Mouse (Mus musculus): ENCODE results near the gene Hist1h4c. TPM values are rescaled to one million over a fixed set of nuclear protein-coding genes. Genes with fewer than 3 reads are reported as not detected.

Gene Hist1h4c
- polyA plus RNA-seq, 1 experiment from 2014 or later = 7.9 TPM

DNA sequence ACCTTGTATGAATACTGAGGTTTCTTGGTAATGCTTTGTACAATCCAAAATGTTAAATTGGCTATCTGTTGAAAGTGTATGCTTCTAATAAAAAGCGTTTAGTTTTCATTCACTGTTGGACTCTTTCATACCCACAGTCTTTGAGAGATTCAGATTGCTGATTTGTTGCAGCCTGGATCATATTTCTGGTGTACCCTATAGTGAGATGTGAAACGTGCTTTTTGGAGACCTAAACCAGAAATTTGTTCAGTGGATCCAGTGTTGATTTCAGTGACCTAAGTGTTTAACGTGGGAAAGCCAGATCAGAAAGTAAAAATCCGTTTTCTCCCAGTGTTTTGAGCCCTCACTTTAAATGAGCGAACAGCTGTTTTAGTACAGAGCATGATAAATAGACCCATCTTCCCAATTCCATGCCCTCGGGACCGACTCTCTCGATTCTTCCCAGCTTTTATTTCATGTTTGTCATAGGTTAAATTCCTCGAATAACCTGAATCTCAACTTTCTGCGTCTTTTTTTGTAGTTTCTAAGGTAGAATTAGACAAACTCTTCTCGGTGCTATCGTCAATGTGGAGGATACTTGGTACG, 42.1 kb upstream of the Hist1h4c start:
- WGBS = 40% methylated on average over 13 of the region's 13 CpGs
- H3K4me1 ChIP-seq = peaks cover 25% of the 10 kb centered on the region
- H3K4me2 ChIP-seq = peak overlapping the region; percentile 98
- ATAC-seq = no peak
- H3K9ac ChIP-seq = peak overlapping the region; percentile 92
- no peaks in the 10 kb centered on the region for H3K27me3 ChIP-seq
- H3K36me3 ChIP-seq (ENCODE audit: poor library complexity, severe bottlenecking) = no peaks in the 10 kb centered on the region
- H3K27ac ChIP-seq = peak overlapping the region; percentile 98
- peak overlapping the region; percentile 57 for H3K4me3 ChIP-seq
- no peaks in the 10 kb centered on the region for H3K9me3 ChIP-seq (replicated peaks)

DNA sequence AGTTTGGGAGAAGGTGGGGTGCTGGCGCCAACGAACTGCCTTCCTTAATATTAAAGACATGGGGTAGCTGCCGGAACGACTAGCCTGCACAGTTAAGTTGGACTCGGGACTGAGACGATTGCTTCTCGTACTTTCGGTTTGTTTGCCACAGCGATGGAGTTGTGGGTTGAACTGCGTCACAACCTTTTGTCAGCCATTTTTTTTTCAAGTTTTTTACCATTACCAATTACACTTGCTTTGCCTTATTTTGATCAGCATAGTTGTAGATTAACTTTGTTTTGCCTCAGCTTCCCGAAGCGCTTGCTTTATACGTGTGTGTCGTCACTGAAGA, 41.6 kb upstream of the Hist1h4c start:
- H3K4me1 ChIP-seq = peaks cover 25% of the 10 kb centered on the region
- H3K36me3 ChIP-seq (ENCODE audit: poor library complexity, severe bottlenecking) = no peaks in the 10 kb centered on the region
- no peaks in the 10 kb centered on the region for H3K9me3 ChIP-seq (replicated peaks)
- no peak for ATAC-seq
- H3K27me3 ChIP-seq = no peaks in the 10 kb centered on the region
- peak overlapping the region; percentile 57 for H3K4me3 ChIP-seq
- WGBS = 1% methylated on average over 14 of the region's 14 CpGs
- H3K4me2 ChIP-seq = peak overlapping the region; percentile 98
- H3K27ac ChIP-seq = peak overlapping the region; percentile 98
- peak overlapping the region; percentile 92 for H3K9ac ChIP-seq

DNA sequence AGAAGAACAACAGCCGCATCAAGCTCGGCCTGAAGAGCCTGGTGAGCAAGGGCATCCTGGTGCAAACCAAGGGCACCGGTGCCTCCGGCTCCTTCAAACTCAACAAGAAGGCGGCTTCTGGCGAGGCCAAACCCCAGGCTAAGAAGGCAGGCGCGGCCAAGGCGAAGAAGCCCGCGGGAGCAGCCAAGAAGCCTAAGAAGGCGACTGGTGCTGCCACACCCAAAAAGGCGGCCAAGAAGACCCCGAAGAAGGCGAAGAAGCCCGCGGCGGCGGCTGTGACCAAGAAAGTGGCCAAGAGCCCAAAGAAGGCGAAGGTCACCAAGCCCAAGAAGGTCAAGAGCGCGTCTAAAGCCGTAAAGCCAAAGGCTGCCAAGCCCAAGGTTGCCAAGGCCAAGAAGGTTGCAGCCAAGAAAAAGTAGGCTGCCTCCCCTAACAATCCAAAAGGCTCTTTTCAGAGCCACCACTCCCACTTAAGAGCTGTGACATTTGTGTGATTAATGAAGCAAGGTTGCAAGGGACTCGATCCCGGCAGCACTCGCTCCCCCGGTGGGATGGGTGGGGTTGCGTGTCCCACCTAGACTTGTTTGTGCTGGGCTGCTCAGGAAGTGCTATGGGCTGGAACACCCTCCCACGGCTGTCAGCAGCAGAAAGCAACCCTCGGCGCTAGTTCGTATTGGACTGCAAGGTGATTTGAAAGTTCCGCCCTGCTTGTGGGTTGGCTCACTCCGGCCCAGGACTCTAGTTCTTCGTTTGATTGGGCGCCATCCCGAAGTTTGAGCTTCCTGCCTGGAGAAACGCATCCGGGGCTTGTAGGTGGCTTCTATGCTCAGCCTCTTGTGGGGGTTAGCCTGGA, 41.0 kb upstream of the Hist1h4c start:
- Histone ChIP-seq H3K36me3 (ENCODE audit: poor library complexity, severe bottlenecking) (no peaks in the 10 kb centered on the region), H3K27me3 (no peaks in the 10 kb centered on the region), H3K9me3 (replicated peaks) (no peaks in the 10 kb centered on the region), H3K4me3 (peak overlapping the region; percentile 57), H3K4me1 (peaks cover 21% of the 10 kb centered on the region), H3K27ac (peak overlapping the region; percentile 98), H3K9ac (peak overlapping the region; percentile 92), H3K4me2 (peak overlapping the region; percentile 98)
- ATAC-seq = peak; percentile 90
- WGBS = 1% methylated on average over 39 of the region's 39 CpGs

DNA sequence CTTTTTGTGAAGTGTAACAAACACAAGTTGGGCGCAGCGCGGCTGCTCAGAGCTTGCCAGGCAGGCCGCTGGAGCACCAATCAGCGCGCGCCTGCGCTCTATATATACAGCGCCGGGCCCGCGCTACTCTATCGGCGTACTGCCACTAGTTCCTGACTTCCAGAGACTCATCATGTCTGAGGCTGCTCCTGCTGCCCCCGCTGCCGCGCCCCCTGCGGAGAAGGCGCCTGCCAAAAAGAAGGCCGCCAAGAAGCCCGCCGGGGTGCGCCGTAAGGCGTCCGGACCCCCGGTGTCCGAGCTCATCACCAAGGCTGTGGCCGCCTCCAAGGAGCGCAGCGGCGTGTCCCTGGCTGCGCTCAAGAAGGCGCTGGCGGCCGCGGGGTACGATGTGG, 40.4 kb upstream of the Hist1h4c start, which contains the start of gene Hist1h1c:
Gene Hist1h1c, plus strand, starts transcription at position 132 of the 392 bp plus-strand sequence.
- H3K9me3 ChIP-seq (replicated peaks) = no peaks in the 10 kb centered on the region
- H3K36me3 ChIP-seq (ENCODE audit: poor library complexity, severe bottlenecking) = no peaks in the 10 kb centered on the region
- peak within 1 kb of the TSS; percentile 57 for H3K4me3 ChIP-seq
- H3K4me1 ChIP-seq = peaks cover 20% of the 10 kb centered on the region
- WGBS = under 1% methylated on average over 38 of the region's 38 CpGs
- ATAC-seq = peak; percentile 97
- H3K4me2 ChIP-seq = peak within 1 kb of the TSS; percentile 98
- peak within 1 kb of the TSS; percentile 98 for H3K27ac ChIP-seq
- H3K27me3 ChIP-seq = no peaks in the 10 kb centered on the region
- peak within 1 kb of the TSS; percentile 92 for H3K9ac ChIP-seq

DNA sequence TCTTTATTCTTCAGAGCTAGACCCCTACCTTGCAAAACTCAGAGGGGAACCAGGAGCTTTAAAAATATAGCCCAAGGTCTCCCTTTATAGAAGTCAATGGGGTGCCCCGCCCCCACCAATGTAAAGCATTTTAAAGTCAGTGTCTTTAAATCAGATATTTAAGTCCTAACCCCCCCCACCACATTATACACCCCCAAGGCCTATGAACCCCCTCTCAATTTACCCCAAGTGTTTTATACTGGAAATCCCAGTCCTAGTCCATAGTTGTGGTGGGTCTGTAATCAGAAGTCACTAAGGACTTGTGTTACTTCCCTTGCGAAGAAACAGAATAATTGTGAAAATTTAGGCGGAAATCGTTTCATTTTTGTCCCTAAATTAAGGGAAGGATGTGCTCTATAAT, 39.8 kb upstream of the Hist1h4c start:
- peaks cover 20% of the 10 kb centered on the region for H3K4me1 ChIP-seq
- 18% methylated on average over 4 of the region's 4 CpGs for WGBS
- H3K27ac ChIP-seq = peak overlapping the region; percentile 98
- peak overlapping the region; percentile 98 for H3K4me2 ChIP-seq
- peak overlapping the region; percentile 92 for H3K9ac ChIP-seq
- no peaks in the 10 kb centered on the region for H3K27me3 ChIP-seq
- no peaks in the 10 kb centered on the region for H3K9me3 ChIP-seq (replicated peaks)
- H3K4me3 ChIP-seq = no peak overlapping the region
- no peak for ATAC-seq
- H3K36me3 ChIP-seq (ENCODE audit: poor library complexity, severe bottlenecking) = no peaks in the 10 kb centered on the region

DNA sequence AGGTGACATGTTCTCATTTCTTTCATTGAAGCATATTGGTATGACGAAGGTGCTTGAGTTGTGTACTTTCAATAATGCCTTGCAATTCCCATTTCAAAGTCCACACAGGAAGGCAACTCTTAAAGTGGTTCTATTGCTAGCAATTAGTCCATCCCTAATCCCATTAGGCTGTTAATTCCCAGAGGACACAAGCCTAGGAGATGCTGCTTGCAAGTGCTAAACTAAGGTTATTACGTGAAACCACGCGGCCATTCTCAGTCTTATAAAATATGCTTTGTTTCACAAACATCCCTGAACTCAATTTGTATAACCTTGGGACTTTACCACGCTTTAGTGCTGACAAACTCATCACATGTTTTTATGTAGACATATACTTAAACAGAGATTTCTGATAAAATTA, 38.8 kb upstream of the Hist1h4c start:
- WGBS = 84% methylated on average over 5 of the region's 5 CpGs
- Histone ChIP-seq H3K27ac (no peak overlapping the region), H3K27me3 (no peaks in the 10 kb centered on the region), H3K9ac (no peak overlapping the region), H3K9me3 (replicated peaks) (no peaks in the 10 kb centered on the region), H3K4me2 (no peak overlapping the region), H3K4me1 (peaks cover 20% of the 10 kb centered on the region), H3K4me3 (no peak overlapping the region), H3K36me3 (ENCODE audit: poor library complexity, severe bottlenecking) (no peaks in the 10 kb centered on the region)
- no peak for ATAC-seq

DNA sequence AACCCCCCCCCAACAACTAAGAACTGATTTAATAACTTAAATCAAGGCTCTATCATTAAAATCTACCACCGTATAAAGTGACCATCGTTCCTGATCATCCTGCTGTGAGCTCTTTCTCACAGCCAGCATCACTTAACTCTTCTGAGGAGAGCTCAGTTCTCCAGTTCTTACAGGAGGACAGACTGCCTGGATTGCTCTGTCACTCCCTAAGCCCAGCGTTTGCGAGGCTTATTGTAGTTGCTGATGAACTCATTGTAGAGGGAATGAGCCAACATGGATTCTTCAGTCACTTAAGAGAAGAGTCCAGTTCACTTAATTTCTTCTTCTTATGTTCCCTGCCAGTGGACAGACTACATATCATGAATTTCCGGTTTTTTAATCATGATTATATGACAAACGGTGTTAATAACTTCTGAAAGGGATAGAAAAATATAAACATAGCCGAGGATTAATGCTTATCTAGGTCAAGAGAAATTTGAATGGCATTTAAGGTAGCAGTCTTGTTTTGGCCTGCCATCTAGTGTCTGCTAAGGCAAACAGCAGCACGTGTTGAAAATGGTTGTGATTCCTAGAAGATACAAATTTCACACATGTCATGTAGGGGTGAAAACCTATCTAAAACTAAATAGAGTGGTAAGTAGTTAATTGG, 34.0 kb upstream of the Hist1h4c start:
- no peak overlapping the region for H3K27ac ChIP-seq
- no peaks in the 10 kb centered on the region for H3K27me3 ChIP-seq
- no peak overlapping the region for H3K4me2 ChIP-seq
- H3K4me1 ChIP-seq = no peaks in the 10 kb centered on the region
- no peaks in the 10 kb centered on the region for H3K9me3 ChIP-seq (replicated peaks)
- H3K4me3 ChIP-seq = no peak overlapping the region
- ATAC-seq = 0 out of 2 replicates have a peak, but pooled peaks have one; percentile 51
- no peaks in the 10 kb centered on the region for H3K36me3 ChIP-seq (ENCODE audit: poor library complexity, severe bottlenecking)
- H3K9ac ChIP-seq = no peak overlapping the region
- 26% methylated on average over 8 of the region's 8 CpGs for WGBS

DNA sequence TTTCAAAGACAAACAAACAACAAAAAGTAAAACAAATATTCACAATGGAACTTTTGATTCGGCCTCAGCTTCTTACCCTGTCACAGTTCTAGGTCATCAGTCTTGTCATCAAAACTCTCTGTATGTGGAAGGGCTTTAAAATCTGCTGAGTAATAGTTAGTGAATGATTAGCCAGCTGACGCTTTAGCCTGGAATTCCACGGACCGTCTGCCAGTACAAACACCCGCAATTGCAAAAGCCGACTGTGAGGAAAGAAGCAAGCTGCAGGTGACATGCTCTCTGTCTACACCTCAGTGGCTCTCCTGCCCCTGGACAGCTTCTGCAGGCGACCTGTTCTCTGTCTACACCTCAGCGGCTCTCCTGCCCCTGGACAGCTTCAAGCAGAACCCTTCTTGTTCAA, 32.2 kb upstream of the Hist1h4c start:
- ATAC-seq = no peak
- WGBS = 62% methylated on average over 8 of the region's 8 CpGs

DNA sequence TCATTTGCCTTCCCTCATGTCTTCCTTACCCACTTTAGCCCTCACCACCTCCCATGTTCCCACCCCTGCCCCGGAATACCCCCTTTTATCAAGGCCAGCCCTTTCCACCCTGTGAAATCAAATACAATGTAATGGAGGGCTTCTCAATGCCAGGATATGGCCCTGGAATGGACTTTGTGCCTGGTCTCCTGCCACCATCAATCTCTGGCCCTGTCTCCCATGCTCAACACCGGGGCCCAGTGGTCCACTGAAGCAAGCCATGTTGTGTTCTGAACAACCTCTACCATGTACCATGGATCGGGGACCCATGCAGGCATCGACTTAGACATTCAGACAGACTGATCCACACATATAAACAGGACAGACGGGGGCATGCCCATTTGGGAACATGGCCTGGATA, 31.5 kb upstream of the Hist1h4c start:
- Histone ChIP-seq H3K4me1 (no peaks in the 10 kb centered on the region), H3K9ac (no peak overlapping the region), H3K27me3 (no peaks in the 10 kb centered on the region), H3K4me3 (no peak overlapping the region), H3K27ac (no peak overlapping the region), H3K4me2 (no peak overlapping the region), H3K9me3 (replicated peaks) (no peaks in the 10 kb centered on the region), H3K36me3 (ENCODE audit: poor library complexity, severe bottlenecking) (no peaks in the 10 kb centered on the region)
- 94% methylated on average over 5 of the region's 5 CpGs for WGBS
- ATAC-seq = no peak

More for the DNA sequence above, 32.2 kb upstream of the Hist1h4c start:
- H3K4me3 ChIP-seq = no peak overlapping the region
- no peaks in the 10 kb centered on the region for H3K27me3 ChIP-seq
- H3K9me3 ChIP-seq (replicated peaks) = no peaks in the 10 kb centered on the region
- H3K9ac ChIP-seq = no peak overlapping the region
- no peaks in the 10 kb centered on the region for H3K36me3 ChIP-seq (ENCODE audit: poor library complexity, severe bottlenecking)
- H3K27ac ChIP-seq = no peak overlapping the region
- H3K4me2 ChIP-seq = no peak overlapping the region
- no peaks in the 10 kb centered on the region for H3K4me1 ChIP-seq

DNA sequence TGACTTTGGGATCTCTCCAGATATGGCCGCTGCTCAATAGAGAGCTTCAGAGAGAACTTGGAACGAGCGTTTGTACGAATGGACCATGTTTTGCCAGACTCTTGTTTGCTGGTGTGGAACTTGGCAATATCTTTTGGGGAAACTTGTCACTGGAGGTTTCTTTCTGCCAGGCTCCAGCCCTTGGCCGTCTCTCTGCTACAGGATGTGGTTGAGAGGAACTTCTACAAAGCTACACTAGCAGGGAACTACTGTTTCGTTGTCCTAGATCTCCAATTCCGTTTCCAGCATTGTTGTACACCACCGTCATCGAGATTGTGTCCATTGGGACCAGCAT, 30.9 kb upstream of the Hist1h4c start:
- Histone ChIP-seq H3K9ac (no peak overlapping the region), H3K4me1 (no peaks in the 10 kb centered on the region), H3K27me3 (no peaks in the 10 kb centered on the region), H3K36me3 (ENCODE audit: poor library complexity, severe bottlenecking) (no peaks in the 10 kb centered on the region), H3K9me3 (replicated peaks) (no peaks in the 10 kb centered on the region), H3K4me2 (no peak overlapping the region), H3K4me3 (no peak overlapping the region), H3K27ac (no peak overlapping the region)
- 93% methylated on average over 9 of the region's 9 CpGs for WGBS
- ATAC-seq = no peak

DNA sequence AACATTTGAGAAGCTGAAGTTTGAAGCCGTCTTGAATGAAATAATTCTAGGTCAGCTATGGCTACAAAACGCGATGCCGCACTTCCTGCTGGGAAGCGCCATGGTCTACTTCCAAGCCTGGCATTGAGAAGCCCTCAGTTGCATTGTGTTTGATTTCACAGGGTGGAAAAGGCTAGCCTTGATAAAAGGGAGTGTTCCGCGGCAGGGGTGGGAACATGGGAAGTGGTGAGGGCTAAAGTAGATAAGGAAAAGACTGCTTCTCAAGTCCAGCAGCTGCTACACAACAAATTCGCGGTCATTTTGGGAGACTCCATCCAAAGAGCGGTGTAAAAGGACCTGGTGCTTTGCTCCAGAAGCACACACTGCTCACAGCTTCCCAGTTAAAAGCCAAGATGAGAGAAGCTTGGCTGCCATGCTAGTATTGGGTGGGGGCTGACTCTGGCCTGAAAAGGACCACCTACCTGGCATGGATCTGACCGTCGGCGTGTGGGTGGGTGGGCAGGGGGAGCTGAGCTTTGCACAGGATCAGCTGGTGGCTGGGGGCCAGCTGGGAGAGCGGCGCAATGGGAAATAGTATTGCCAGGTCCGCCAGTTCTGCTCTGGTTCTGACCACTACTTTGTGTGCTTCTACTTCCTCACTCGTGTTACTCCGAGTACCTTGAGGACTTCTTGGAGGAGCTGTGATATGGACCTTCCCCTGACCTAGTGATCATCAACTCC, 30.4 kb upstream of the Hist1h4c start:
- Histone ChIP-seq H3K9me3 (replicated peaks) (no peaks in the 10 kb centered on the region), H3K4me2 (no peak overlapping the region), H3K4me3 (no peak overlapping the region), H3K9ac (no peak overlapping the region), H3K27ac (no peak overlapping the region), H3K36me3 (ENCODE audit: poor library complexity, severe bottlenecking) (no peaks in the 10 kb centered on the region), H3K4me1 (no peaks in the 10 kb centered on the region), H3K27me3 (no peaks in the 10 kb centered on the region)
- ATAC-seq = no peak
- 89% methylated on average over 18 of the region's 18 CpGs for WGBS

DNA sequence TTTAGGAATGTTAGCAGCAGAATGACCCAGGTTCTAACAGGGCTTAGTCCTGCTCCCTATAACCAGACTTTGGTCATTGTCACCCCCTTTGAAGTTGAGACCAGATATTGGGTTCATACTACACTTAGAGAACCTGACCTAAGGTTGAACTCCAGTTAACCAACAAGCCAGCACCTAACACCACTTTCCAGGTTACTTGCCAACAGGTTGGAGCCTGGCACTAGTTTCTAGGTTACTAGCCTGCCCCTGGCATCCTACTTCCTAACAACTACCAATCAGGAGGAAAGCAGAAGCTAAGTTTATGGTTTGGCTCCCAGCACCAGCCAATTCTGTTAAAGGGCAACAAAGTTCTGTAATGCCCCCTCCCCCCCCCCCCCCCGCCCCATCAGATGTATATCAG, 27.0 kb upstream of the Hist1h4c start:
- no peak overlapping the region for H3K4me3 ChIP-seq
- ATAC-seq = no peak
- H3K9ac ChIP-seq = no peak overlapping the region
- WGBS = 38% methylated on average over 1 of the region's 1 CpGs
- H3K9me3 ChIP-seq (replicated peaks) = no peaks in the 10 kb centered on the region
- H3K27ac ChIP-seq = no peak overlapping the region
- H3K4me1 ChIP-seq = no peaks in the 10 kb centered on the region
- no peaks in the 10 kb centered on the region for H3K36me3 ChIP-seq (ENCODE audit: poor library complexity, severe bottlenecking)
- no peak overlapping the region for H3K4me2 ChIP-seq
- H3K27me3 ChIP-seq = no peaks in the 10 kb centered on the region
